Mouse (Mus musculus) kidney, adult 8-10 months (tissue): ENCODE measurements at regions not wholly inside any gene's neighbourhood (a gene's known extent, or its start where the extent isn't known, plus 50 kb on each side); places are given as distances from the start of the nearest gene placed in this dataset.

Experiments used
- DNase-seq, 2 experiments: peaks; one replicate each; pipeline ENCODE4 v3.0.0; 2022

- no peak for DNase-seq
Observed at GRCm38 (mm10) chr5:46086885-46087284, 229.5 kb upstream of the Lcorl start.

GRCm38 (mm10) chr5:46083293-46083692, 225.9 kb upstream of the Lcorl start:
- no peak for DNase-seq

GRCm38 (mm10) chr5:46073744-46074143, 216.3 kb upstream of the Lcorl start:
- DNase-seq, result no peak

- DNase-seq, result no peak
Observed at GRCm38 (mm10) chr5:46073136-46073535, 215.7 kb upstream of the Lcorl start.

GRCm38 (mm10) chr5:46059910-46060309, 202.5 kb upstream of the Lcorl start:
- DNase-seq, result no peak

- DNase-seq, result no peak
Observed at GRCm38 (mm10) chr5:46054850-46055249, 197.4 kb upstream of the Lcorl start.

GRCm38 (mm10) chr5:46042684-46043348, 185.4 kb upstream of the Lcorl start:
- no peak for DNase-seq

GRCm38 (mm10) chr5:46033008-46033676, 175.7 kb upstream of the Lcorl start:
- DNase-seq, result peak; percentile 35 to 68

- DNase-seq, result no peak
Observed at GRCm38 (mm10) chr5:46032206-46032605, 174.8 kb upstream of the Lcorl start.

GRCm38 (mm10) chr5:46024138-46024537, 166.7 kb upstream of the Lcorl start:
- DNase-seq, result no peak

GRCm38 (mm10) chr5:46023456-46023855, 166.0 kb upstream of the Lcorl start:
- no peak for DNase-seq

- DNase-seq, result no peak
Observed at GRCm38 (mm10) chr5:46022047-46022422, 164.6 kb upstream of the Lcorl start.

- DNase-seq, result no peak
Observed at GRCm38 (mm10) chr5:46021398-46022046, 164.1 kb upstream of the Lcorl start.

GRCm38 (mm10) chr5:46020175-46020574, 162.8 kb upstream of the Lcorl start:
- no peak for DNase-seq

- no peak for DNase-seq
Observed at GRCm38 (mm10) chr5:46007446-46007845, 150.0 kb upstream of the Lcorl start.

- no peak for DNase-seq
Observed at GRCm38 (mm10) chr5:46006691-46007090, 149.3 kb upstream of the Lcorl start.

- DNase-seq, result no peak
Observed at GRCm38 (mm10) chr5:46006228-46006627, 148.8 kb upstream of the Lcorl start.

GRCm38 (mm10) chr5:46005631-46006030, 148.2 kb upstream of the Lcorl start:
- DNase-seq, result no peak

- DNase-seq, result no peak
Observed at GRCm38 (mm10) chr5:46002011-46002410, 144.6 kb upstream of the Lcorl start.

- no peak for DNase-seq
Observed at GRCm38 (mm10) chr5:45957766-45958165, 100.4 kb upstream of the Lcorl start.

GRCm38 (mm10) chr5:45943970-45944369, 86.6 kb upstream of the Lcorl start:
- DNase-seq, result no peak

GRCm38 (mm10) chr5:45932970-45933369, 75.6 kb upstream of the Lcorl start:
- DNase-seq, result no peak

GRCm38 (mm10) chr5:45931252-45931651, 73.8 kb upstream of the Lcorl start:
- no peak for DNase-seq

- DNase-seq, result peak; percentile 1 to 2
Observed at GRCm38 (mm10) chr5:45925879-45926410, 68.5 kb upstream of the Lcorl start.
